Mouse (Mus musculus): ENCODE data around the gene Phkg2.
A peak's percentile ranks its signal among the peaks of the same experiment; 100 is the strongest.
"Not testable (repeated sequence)": the region's sequence is repeated elsewhere in the genome, so short reads cannot be mapped to it uniquely, and the experiment has no call there.

Phkg2 gene

GRCm38 (mm10) chr7:127604256-127604655, 31.1 kb downstream of the Phkg2 start:
- no peak for DNase-seq

DNA sequence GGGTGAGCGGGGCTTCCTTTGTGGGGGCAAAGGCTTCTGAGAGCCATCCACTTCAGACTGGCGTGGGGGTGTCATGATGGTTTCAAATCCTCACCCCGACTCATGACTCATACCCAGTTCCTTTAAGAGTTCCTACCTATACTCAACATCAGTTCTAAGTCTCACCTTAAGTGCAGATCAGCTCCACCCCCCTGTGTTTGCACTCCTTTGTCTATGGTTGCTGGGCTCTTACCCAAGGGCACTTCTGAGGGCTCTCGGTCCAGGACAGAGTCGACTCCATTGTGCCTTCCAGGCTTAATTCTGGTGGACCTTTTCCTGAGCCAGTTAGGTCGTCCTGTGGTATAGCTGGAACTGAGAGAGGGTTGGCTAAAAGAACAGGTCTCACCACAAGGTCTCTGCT, 34.0 kb downstream of the Phkg2 start:
- peak in 1 of 2 experiments; percentile 1 for DNase-seq

DNA sequence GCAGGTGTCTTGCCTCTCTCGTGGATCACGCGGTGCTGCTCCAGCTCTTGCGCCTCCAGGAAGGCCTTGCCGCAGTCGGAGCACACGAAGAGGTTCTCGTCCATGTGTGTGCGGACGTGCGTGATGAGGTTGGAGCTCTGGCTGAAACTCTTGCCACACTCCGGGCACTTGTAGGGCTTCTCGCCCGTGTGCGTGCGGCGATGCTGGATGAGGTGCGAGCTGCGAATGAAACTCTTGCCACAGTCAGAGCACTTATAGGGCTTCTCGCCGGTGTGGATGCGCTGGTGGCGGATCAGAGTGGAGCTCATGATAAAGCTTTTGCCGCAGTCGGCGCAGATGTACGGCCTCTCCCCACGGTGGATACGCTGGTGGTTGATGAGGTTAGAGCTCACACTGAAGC, 37.9 kb downstream of the Phkg2 start:
- DNase-seq = peak in 1 of 2 experiments; percentile 1

DNA sequence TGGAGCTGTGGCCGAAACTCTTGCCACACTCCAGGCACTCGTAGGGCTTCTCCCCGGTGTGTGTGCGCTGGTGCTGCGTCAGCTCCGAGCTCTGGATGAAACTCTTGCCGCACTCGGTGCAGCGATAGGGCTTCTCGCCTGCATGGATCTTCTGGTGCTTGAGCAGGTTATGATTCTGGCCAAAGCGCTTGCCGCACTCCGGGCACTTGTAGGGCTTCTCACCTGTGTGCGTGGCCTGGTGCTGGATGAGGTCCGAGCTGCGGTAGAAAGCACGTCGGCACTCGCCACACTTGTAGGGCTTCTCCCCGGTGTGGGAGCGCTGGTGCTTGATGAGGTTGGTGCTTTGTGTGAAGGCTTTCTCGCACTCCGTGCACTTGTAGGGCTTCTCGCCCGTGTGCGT, 38.4 kb downstream of the Phkg2 start:
- peak in 1 of 2 experiments; percentile 2 for DNase-seq

GRCm38 (mm10) chr7:127613501-127613900, 40.4 kb downstream of the Phkg2 start:
- peak in 1 of 2 experiments; percentile 3 for DNase-seq

GRCm38 (mm10) chr7:127614091-127614490, 41.0 kb downstream of the Phkg2 start:
- peak in 1 of 2 experiments; percentile 16 for DNase-seq

DNA sequence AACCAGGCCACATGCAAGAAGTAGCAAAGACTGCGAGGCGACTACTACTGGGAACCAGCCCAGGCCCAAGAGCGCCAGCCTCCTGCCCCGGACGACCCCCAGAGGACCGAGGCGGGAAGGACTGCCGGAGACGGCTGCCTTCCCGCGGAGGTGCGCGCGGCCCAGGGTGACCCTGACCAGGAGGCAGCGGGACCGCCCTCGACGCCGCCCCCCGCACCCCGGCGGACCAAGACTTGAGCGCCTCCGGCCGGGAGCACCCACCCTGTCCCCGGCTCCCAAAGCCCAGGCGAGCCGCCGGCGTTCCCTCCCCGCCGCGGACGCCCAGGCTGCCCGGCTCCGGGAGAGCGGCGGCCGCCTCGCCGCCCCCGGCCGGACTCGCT, 41.4 kb downstream of the Phkg2 start:
- peak; percentile 53 to 57 for DNase-seq

DNA sequence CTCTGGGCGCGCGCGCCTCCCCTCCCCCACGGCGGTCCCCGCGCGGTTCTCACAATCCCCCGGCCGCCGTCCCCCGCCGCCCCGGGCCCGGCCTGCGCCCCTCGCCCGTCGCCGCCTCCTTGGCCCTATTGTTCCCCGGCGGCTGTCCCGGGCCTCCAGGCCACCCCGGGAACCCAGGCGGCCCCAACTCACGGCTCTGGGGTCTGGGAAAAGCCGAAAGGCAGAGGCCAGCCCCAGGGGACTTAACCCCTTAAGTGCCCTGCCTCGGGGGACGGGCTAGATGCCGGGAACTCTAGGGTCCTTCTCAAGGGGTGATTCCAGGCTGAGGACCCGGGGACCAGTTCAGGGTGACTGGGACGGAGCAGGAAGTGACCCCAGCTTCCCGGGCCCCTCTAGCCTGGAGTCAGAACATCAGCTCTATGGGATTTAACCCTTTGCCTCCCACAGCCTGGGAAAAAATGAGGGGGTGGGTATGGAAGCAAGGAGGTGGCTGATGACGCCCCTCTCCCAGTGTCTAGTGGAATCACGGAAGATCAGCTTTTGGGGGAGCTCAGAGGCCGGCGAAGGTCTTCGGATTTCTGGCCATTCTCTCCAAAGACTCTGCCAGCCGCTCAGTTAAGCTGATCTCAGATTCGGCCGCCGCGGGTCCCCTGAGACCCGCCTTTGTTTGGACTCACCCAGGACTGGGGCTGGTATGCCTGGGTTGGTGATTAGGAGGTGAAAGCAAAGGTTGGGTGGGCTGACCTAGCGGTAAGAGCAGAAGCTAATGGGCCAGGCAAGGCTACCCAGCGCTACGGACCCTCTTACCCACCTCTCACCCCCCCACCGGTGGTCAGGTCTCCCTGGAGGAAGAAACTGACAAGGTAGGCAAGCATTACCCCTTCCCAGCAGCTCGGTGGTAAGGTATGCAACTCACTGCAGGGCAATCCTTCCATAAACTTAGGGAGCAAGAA, 42.0 kb downstream of the Phkg2 start, which contains the start of gene Zfp629:
Gene Zfp629 (minus strand): TSS at position 907 of the 953 bp plus-strand sequence.
- peak; percentile 92 to 95 for DNase-seq

GRCm38 (mm10) chr7:127616336-127616735, 43.2 kb downstream of the Phkg2 start:
- DNase-seq = peak in 1 of 2 experiments; percentile 14

DNA sequence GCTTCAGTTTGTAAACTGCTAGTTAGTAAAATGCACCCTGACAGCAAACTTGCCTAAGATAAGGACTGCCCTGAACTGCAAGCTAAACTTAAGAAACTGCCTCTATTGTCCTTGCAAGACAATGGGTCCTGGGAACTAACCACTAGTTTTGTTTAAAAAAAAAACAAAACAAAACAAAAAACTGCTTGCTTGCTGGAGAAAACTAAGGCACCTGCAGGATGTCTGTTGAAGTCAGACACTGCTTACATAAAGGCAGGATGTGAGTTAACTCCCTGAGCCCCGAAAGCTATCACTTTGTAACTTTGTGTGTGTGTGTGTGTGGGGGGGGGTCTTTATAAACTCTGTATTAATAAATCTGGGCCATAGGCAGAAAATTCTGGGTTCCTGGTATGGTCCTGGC, 43.7 kb downstream of the Phkg2 start:
- DNase-seq = no peak

DNA sequence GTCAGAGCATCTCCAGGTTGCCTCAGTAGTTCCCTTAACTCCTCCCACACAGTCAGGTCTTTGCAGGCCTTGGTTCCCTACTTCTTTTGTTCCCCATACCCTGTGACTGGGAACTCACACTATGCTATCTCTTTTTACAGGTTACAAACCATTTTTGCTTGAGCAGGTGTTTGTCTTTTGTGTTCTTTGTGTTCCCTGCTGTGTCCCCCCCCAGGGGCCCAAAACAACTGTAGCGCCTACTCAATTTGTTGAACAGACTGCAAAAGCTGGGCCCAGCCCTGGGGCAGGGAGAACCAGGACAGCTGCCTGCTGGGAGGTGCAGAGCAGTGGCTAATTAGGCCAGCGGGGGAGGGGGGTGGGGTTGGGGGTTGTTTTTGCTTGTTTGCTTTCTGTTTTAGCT, 44.8 kb downstream of the Phkg2 start:
- DNase-seq = no peak

GRCm38 (mm10) chr7:127618402-127618801, 45.3 kb downstream of the Phkg2 start:
- DNase-seq = not testable (repeated sequence)

DNA sequence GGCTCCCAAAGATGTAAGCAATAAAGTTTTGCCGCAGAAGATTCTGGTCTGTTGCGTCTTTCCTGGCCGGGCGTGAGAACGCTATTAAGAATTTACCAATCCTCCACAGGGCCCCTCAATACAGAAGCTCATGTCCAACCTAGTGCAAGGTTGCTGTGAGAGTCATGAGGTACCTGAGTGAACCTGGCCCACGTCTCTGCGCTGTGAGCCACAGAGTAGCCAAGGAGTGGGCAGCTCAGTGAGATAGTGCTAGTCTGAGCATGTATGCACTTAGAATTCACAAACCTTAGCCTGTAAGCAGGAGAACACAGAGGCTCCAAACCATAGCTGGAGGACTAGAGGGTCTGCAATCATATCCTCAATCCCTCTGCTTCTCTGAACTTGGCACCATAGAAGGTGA, 52.9 kb downstream of the Phkg2 start:
- DNase-seq = no peak

GRCm38 (mm10) chr7:127626471-127626870, 53.3 kb downstream of the Phkg2 start:
- DNase-seq = no peak

- DNase-seq = no peak
Observed at GRCm38 (mm10) chr7:127628646-127629045, 55.5 kb downstream of the Phkg2 start.

DNA sequence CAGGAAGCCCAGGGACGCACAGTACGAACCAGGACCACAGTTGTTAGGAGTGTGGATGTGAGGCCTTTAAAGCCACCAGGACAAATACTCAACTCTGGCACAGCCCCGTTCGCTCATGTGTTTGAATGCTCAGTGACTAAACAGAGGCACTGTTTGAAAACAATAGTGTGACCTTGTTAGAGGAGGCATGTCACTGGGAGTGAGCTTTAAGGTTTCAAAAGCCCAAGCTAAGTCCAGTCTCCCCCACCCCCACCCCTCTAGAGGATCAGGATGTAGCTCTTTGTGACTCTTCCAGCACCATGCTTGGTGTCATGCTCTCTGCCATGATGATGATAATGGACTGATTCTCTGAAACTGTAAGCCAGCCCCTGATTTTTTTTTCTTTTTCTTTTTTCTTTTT, 58.3 kb downstream of the Phkg2 start:
- DNase-seq = no peak
